Mouse (Mus musculus) liver, adult 2 months (tissue): ENCODE results near the gene Atp8a2. TPM values are rescaled to one million over a fixed set of nuclear protein-coding genes. Genes with fewer than 3 reads are reported as not detected.

Source experiments
- DNase-seq: peaks from one replicate; pipeline ENCODE4 v3.0.0-alpha.2; 2011; ENCODE audit warnings: low read depth, low spot score; ENCODE audit errors: extremely low read depth
- H3K27ac ChIP-seq: fragments of 200-500 bp; replicated peaks from 2 replicates; pipeline ENCODE4 v1.5.1; 2012; ENCODE audit warnings: low read depth, mild to moderate bottlenecking, control low read depth, inconsistent platforms, low read length; ENCODE audit not compliant: insufficient read depth
- H3K27me3 ChIP-seq: fragments of 200-500 bp; 2 replicates; pipeline ENCODE4 v1.6.1; 2012; ENCODE audit warnings: mild to moderate bottlenecking, moderate library complexity, low read length, inconsistent platforms; ENCODE audit not compliant: control insufficient read depth, insufficient read depth
- H3K36me3 ChIP-seq: fragments of 200-500 bp; 2 replicates; pipeline ENCODE4 v1.6.1; 2012; ENCODE audit warnings: low read length, inconsistent platforms; ENCODE audit not compliant: control insufficient read depth, insufficient read depth
- H3K4me1 ChIP-seq: fragments of 200-500 bp; 2 replicates; pipeline ENCODE4 v1.6.1; 2011; ENCODE audit warnings: low read length; ENCODE audit not compliant: control insufficient read depth, insufficient read depth
- H3K4me3 ChIP-seq: fragments of 200-500 bp; 2 replicates; pipeline ENCODE4 v1.5.1; 2011; ENCODE audit warnings: low read depth, mild to moderate bottlenecking, control low read depth, low read length, moderate library complexity; ENCODE audit not compliant: insufficient read depth
- H3K79me2 ChIP-seq: fragments of 200-500 bp; 2 replicates; pipeline ENCODE4 v1.6.1; 2012; ENCODE audit warnings: inconsistent platforms, mild to moderate bottlenecking, low read length, moderate library complexity; ENCODE audit not compliant: control insufficient read depth, insufficient read depth
- H3K9ac ChIP-seq: fragments of 200-500 bp; 2 replicates; pipeline ENCODE4 v1.6.1; 2012; ENCODE audit warnings: low read depth, mild to moderate bottlenecking, control low read depth, inconsistent platforms, low read length
- CTCF ChIP-seq: fragments of 200-500 bp; IDR thresholded peaks from 2 replicates; pipeline ENCODE4 v1.5.1; 2011; ENCODE audit warnings: low read depth, low read length, control low read depth
- POLR2A ChIP-seq: fragments of 200-500 bp; IDR thresholded peaks from 2 replicates; pipeline ENCODE4 v1.6.1; 2011; ENCODE audit warnings: low read length, control low read depth; ENCODE audit not compliant: insufficient read depth; ENCODE audit errors: extremely low read depth
- WGBS: fragments of 180-500 bp; shearing (Covaris S2); methylation state at CpG from one replicate; pipeline ENCODE4 v1.1.7; 2018; 5-methylcytosine and 5-hydroxymethylcytosine counted together
- polyA plus RNA-seq: library from polyadenylated mRNA; depleted of rRNA; stranded (reverse); fragments of >200 nt; gene quantifications from 2 replicates; pipeline ENCODE4 v1.2.3, GENCODE M21; 2012
- total RNA-seq: library from RNA; depleted of rRNA; stranded (reverse); fragments of >200 nt; gene quantifications from 2 replicates; pipeline ENCODE4 v1.2.3, GENCODE M21; 2014

Gene Atp8a2
- total and polyA plus RNA-seq, 2 experiments, result 0.02 to 0.18 TPM

- no peak for DNase-seq
- Histone ChIP-seq H3K4me3 (no peak overlapping the region), H3K4me1 (no peaks in the 10 kb centered on the region), H3K27me3 (no peaks in the 10 kb centered on the region), H3K9ac (no peak overlapping the region), H3K36me3 (no peaks in the 10 kb centered on the region), H3K27ac (no peak overlapping the region), H3K79me2 (no peaks in the 10 kb centered on the region)
- TF ChIP-seq POLR2A (no peak), CTCF (no peak)
- WGBS, result 67% methylated on average over 5 of the region's 5 CpGs
Measured at GRCm38 (mm10) chr14:59866001-59866400, 331.0 kb downstream of the Atp8a2 start.

GRCm38 (mm10) chr14:59862351-59862750 is 334.6 kb downstream of the Atp8a2 start:
- Histone ChIP-seq H3K4me3 (no peak overlapping the region), H3K36me3 (no peaks in the 10 kb centered on the region), H3K27ac (no peak overlapping the region), H3K79me2 (no peaks in the 10 kb centered on the region), H3K9ac (no peak overlapping the region), H3K27me3 (no peaks in the 10 kb centered on the region), H3K4me1 (no peaks in the 10 kb centered on the region)
- 89% methylated on average over 4 of the region's 4 CpGs for WGBS
- no peak for DNase-seq
- TF ChIP-seq CTCF (no peak), POLR2A (no peak)

GRCm38 (mm10) chr14:59859830-59860229 is 337.1 kb downstream of the Atp8a2 start:
- no peak for DNase-seq
- H3K27me3 ChIP-seq, result no peaks in the 10 kb centered on the region
- no peaks in the 10 kb centered on the region for H3K4me1 ChIP-seq
- 92% methylated on average over 11 of the region's 11 CpGs for WGBS
- no peaks in the 10 kb centered on the region for H3K36me3 ChIP-seq
- TF ChIP-seq POLR2A (no peak), CTCF (no peak)
- H3K9ac ChIP-seq, result no peak overlapping the region
- no peak overlapping the region for H3K27ac ChIP-seq
- H3K79me2 ChIP-seq, result no peaks in the 10 kb centered on the region
- H3K4me3 ChIP-seq, result no peak overlapping the region

DNA sequence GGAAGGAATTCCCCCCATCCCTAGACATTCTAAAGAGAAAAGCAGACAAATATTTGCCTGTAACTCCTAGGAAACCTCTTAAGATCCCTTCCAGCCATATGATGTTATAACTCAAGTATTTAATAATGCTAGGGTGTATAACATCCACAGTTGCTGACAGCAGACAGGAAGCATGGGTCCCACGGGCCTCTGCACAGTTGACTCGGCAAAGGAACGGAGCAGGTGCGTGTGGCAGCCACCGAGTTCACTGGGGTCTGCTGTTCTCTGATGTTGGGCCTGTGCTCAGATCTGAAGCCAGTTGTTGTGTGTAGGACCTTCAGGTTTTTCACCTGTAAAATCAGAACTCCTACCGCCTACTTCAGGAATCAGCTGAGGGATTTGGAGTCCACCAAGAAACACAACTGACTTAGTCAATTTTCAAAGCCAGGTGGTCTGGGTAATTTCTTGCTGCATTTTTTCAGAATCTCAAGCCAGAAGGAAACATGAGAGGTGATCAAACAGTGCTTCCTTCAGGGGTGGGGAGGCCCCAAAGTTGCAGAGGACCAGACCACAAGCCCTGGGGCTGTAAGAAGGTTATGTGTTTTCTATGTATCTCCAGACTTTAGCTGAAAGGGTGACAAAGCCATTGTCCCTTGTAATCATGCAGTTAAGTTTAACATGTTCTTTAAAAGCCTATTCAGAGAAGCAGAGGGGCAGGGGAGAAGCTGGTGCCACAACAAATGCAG is 338.3 kb downstream of the Atp8a2 start:
- H3K79me2 ChIP-seq, result no peaks in the 10 kb centered on the region
- TF ChIP-seq CTCF, result no peak
- TF ChIP-seq POLR2A, result no peak
- H3K27ac ChIP-seq, result no peak overlapping the region
- no peaks in the 10 kb centered on the region for H3K27me3 ChIP-seq
- no peak for DNase-seq
- no peaks in the 10 kb centered on the region for H3K36me3 ChIP-seq
- no peak overlapping the region for H3K4me3 ChIP-seq
- no peak overlapping the region for H3K9ac ChIP-seq
- WGBS, result 89% methylated on average over 6 of the region's 6 CpGs
- no peaks in the 10 kb centered on the region for H3K4me1 ChIP-seq

DNA sequence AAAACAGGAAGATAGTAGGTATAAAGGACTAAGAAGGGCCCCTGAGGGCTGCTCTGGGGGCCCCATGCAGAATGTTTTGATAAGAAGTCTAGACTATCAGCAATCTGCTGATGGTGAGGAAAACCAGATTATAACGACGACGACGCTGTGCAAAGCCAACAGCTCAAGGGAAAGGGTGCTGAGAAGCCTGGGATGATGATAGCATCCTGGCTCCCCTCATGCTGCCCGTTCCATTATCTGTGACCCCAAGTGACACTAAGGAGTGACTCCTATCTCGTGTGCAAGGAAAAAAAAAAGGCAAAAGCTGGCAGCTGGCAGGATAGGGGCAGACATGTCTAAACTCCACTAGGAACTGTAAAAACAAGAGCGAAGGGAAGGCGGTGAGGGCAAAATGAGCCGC is 343.8 kb downstream of the Atp8a2 start:
- TF ChIP-seq CTCF (no peak), POLR2A (no peak)
- H3K9ac ChIP-seq, result no peak overlapping the region
- no peaks in the 10 kb centered on the region for H3K79me2 ChIP-seq
- no peak overlapping the region for H3K4me3 ChIP-seq
- WGBS, result 68% methylated on average over 9 of the region's 9 CpGs
- H3K27ac ChIP-seq, result no peak overlapping the region
- no peaks in the 10 kb centered on the region for H3K27me3 ChIP-seq
- no peaks in the 10 kb centered on the region for H3K36me3 ChIP-seq
- DNase-seq, result no peak
- no peaks in the 10 kb centered on the region for H3K4me1 ChIP-seq

- Histone ChIP-seq H3K4me1 (no peaks in the 10 kb centered on the region), H3K79me2 (no peaks in the 10 kb centered on the region), H3K9ac (no peak overlapping the region), H3K4me3 (no peak overlapping the region), H3K36me3 (no peaks in the 10 kb centered on the region), H3K27ac (no peak overlapping the region), H3K27me3 (no peaks in the 10 kb centered on the region)
- TF ChIP-seq CTCF (no peak), POLR2A (no peak)
- no peak for DNase-seq
- WGBS, result 76% methylated on average over 14 of the region's 14 CpGs
Measured at GRCm38 (mm10) chr14:59846609-59847375, 350.2 kb downstream of the Atp8a2 start.
